Mouse (Mus musculus) kidney, adult 2 months (tissue): ENCODE measurements around the gene Cd27.

Experiments used
- CTCF ChIP-seq: fragments of 200-500 bp; conservative IDR thresholded peaks from 2 replicates; pipeline ENCODE4 v1.5.1; 2011; ENCODE audit warnings: low read depth, mild to moderate bottlenecking, control low read depth, low read length, moderate library complexity, mixed read lengths; ENCODE audit not compliant: insufficient read depth, insufficient read length
- POLR2A ChIP-seq: fragments of 200-500 bp; IDR thresholded peaks from one replicate; pipeline ENCODE4 v1.6.1; 2011; ENCODE audit warnings: low read depth, low read length, control low read depth

DNA sequence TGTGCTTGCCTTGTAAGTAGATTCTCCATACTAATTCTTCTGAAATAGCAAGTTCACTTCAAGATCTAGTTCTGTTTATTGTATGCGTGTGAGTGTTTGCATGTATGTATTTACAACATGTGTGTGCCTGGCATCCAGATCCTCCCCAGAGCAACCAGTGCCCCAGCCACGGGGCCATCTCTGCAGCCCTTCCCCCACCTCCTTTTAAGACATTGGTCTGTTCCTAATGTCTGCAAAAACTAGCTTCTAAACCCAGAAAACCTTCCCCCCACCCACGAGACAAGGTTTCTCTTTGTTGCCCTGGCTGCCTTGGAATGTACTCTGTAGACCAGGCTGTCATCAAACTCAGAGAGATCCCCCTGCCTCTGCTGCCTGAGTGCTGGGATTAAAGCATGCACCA, 14.2 kb downstream of the Cd27 start:
- TF ChIP-seq CTCF (no peak), POLR2A (no peak)
